ENCODE assay signal across 1 mouse cellular context in the genomic region with DNA sequence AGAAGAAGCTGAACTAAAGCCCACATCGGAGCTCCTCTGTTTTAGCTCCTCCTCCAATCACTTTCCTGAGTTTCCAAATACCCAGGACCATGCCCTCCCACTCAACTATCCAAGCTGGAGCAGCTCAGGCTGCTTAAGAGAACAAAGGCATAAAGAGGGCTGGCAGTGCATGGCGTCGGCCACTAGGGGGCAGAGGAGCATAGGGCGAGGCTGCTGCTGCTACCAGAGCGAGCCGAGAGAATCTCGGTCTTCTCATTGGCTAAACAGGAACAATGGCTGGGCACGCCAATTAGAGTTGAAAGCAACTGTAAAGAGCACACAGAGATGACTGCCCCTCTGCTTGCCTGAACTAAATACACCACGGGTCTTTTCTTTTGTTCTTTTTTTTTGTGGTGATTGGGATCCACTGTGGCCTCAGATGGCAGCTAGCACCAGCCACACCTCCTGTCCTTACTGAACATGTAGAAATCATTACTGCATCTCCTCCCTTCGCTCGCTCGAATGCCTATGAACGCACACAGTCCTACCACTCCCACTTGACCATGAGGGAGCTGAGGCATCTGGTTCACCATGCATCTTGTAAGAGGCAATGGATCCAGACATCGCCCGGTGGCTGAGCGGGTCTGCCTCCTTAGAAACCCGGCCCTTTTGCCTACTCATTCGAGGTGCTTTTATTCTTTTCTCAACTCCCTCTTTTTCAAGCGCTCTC.
TF ChIP-seq lines count a peak whose summit lies in the region.

No protein-coding gene starts in this region.

TF ChIP-seq in MEL, 35 proteins besides CTCF, POLR2A, EP300 and RAD21 (continued from another document):
- TF ChIP-seq CHD2 (IDR thresholded peaks at IDR 0.05; ENCODE audit: low read length) = no peak
- no peak for TF ChIP-seq MAZ (IDR thresholded peaks at IDR 0.05; ENCODE audit: low read depth, low read length)
- TF ChIP-seq MXI1 (IDR thresholded peaks at IDR 0.05; ENCODE audit: low read depth, low read length) = no peak
- no peak for TF ChIP-seq TAL1 (IDR thresholded peaks at IDR 0.05; ENCODE audit: low read length)
- TF ChIP-seq HCFC1 (IDR thresholded peaks at IDR 0.05; ENCODE audit: low read depth, low read length) = 0 out of 2 replicates have a peak, but pooled peaks have one; percentile 43
- TF ChIP-seq TCF12 (IDR thresholded peaks at IDR 0.05; ENCODE audit: low read depth, low read length) = no peak
- no peak for TF ChIP-seq KAT2A (conservative IDR thresholded peaks at IDR 0.05; ENCODE audit: low read depth, low read length)
- no peak for TF ChIP-seq ZKSCAN1 (IDR thresholded peaks at IDR 0.05; ENCODE audit: low read depth, low read length)
- TF ChIP-seq CHD1 (IDR thresholded peaks at IDR 0.05; ENCODE audit: low read depth, low read length) = no peak
- no peak for TF ChIP-seq JUND (IDR thresholded peaks at IDR 0.05; ENCODE audit: low read depth, low read length)
- TF ChIP-seq MYC (IDR thresholded peaks at IDR 0.05; ENCODE audit: low read depth, low read length) = peak; percentile 56; the same call in 1 of the 2 replicates
- TF ChIP-seq E2F4 (IDR thresholded peaks at IDR 0.05; ENCODE audit: borderline replicate concordance, low read depth, low read length) = no peak
- no peak for TF ChIP-seq GABPA (IDR thresholded peaks at IDR 0.05; ENCODE audit: low read depth, low read length)
- TF ChIP-seq NRF1 (IDR thresholded peaks at IDR 0.05; ENCODE audit: insufficient read depth, low read depth, low read length, poor library complexity, severe bottlenecking) = no peak
- TF ChIP-seq ZC3H11A (IDR thresholded peaks at IDR 0.05; ENCODE audit: low read depth, low read length) = peak; percentile 99
- no peak for TF ChIP-seq MYB (IDR thresholded peaks at IDR 0.05; ENCODE audit: low read depth, low read length)
- no peak for TF ChIP-seq POLR2AphosphoS5 (IDR thresholded peaks at IDR 0.05; ENCODE audit: borderline replicate concordance, low read depth, low read length)
- peak; percentile 53; the same call in 1 of the 2 replicates for TF ChIP-seq ELF1 (IDR thresholded peaks at IDR 0.05; ENCODE audit: low read depth, low read length)
- TF ChIP-seq USF2 (IDR thresholded peaks at IDR 0.05; ENCODE audit: borderline replicate concordance in 1 of 2, insufficient read depth in 1 of 2, low read depth in 1 of 2, low read length in 2 of 2) = no peak
- TF ChIP-seq ETS1 (IDR thresholded peaks at IDR 0.05; ENCODE audit: low read depth, low read length) = no peak
- 0 out of 2 replicates have a peak, but pooled peaks have one; percentile 22 for TF ChIP-seq TBP (IDR thresholded peaks at IDR 0.05; ENCODE audit: low read depth, low read length)
- no peak; the same call in 1 of the 2 replicates for TF ChIP-seq USF1 (IDR thresholded peaks at IDR 0.05; ENCODE audit: low read depth, low read length)
- no peak for TF ChIP-seq MAX (IDR thresholded peaks at IDR 0.05; ENCODE audit: low read length)
- TF ChIP-seq RCOR1 (IDR thresholded peaks at IDR 0.05; ENCODE audit: low read depth, low read length) = 0 out of 2 replicates have a peak, but pooled peaks have one; percentile 25
- TF ChIP-seq GATA1 (IDR thresholded peaks at IDR 0.05; ENCODE audit: low read depth, low read length) = no peak
